Mouse (Mus musculus) embryo, embryonic 10.5 days (tissue): ENCODE measurements around the gene Tex46.

Source experiments
- DNase-seq: peaks from one replicate; pipeline ENCODE4 v3.0.0-alpha.2; 2015; ENCODE audit warnings: low spot score

The Tex46 gene

GRCm38 (mm10) chr4:136610387-136610856 lies at the start of gene Tex46:
Gene Tex46, plus strand, starts transcription at chr4:136610437.
- DNase-seq, result no peak

GRCm38 (mm10) chr4:136562755-136563154 lies 47.5 kb upstream of the Tex46 start:
- DNase-seq, result no peak

GRCm38 (mm10) chr4:136568629-136569028 lies 41.6 kb upstream of the Tex46 start:
- DNase-seq, result peak; percentile 21

- DNase-seq, result no peak
Observed at GRCm38 (mm10) chr4:136569998-136570397, 40.2 kb upstream of the Tex46 start.

- no peak for DNase-seq
Observed at GRCm38 (mm10) chr4:136581885-136582284, 28.4 kb upstream of the Tex46 start.

GRCm38 (mm10) chr4:136587221-136587827 lies 22.9 kb upstream of the Tex46 start:
- no peak for DNase-seq

GRCm38 (mm10) chr4:136588003-136588402 lies 22.2 kb upstream of the Tex46 start:
- no peak for DNase-seq

- DNase-seq, result no peak
Observed at GRCm38 (mm10) chr4:136592111-136592510, 18.1 kb upstream of the Tex46 start.

GRCm38 (mm10) chr4:136594006-136594405 lies 16.2 kb upstream of the Tex46 start:
- DNase-seq, result no peak

- no peak for DNase-seq
Observed at GRCm38 (mm10) chr4:136595221-136595620, 15.0 kb upstream of the Tex46 start.

GRCm38 (mm10) chr4:136598268-136598876 lies 11.9 kb upstream of the Tex46 start:
- DNase-seq, result no peak

- no peak for DNase-seq
Observed at GRCm38 (mm10) chr4:136599869-136600268, 10.4 kb upstream of the Tex46 start.

- no peak for DNase-seq
Observed at GRCm38 (mm10) chr4:136600536-136600935, 9.7 kb upstream of the Tex46 start.

GRCm38 (mm10) chr4:136601476-136601875 lies 8.8 kb upstream of the Tex46 start:
- DNase-seq, result peak; percentile 60

GRCm38 (mm10) chr4:136602018-136602554 lies 8.2 kb upstream of the Tex46 start:
- DNase-seq, result peak; percentile 71

- peak; percentile 96 for DNase-seq
Observed at GRCm38 (mm10) chr4:136602568-136602967, 7.7 kb upstream of the Tex46 start, which contains the start of gene Kdm1a. Gene Kdm1a, minus strand, starts transcription at chr4:136602723.

GRCm38 (mm10) chr4:136605756-136606485 lies 4.3 kb upstream of the Tex46 start:
- DNase-seq, result no peak

- no peak for DNase-seq
Observed at GRCm38 (mm10) chr4:136613657-136614056, 3.4 kb downstream of the Tex46 start.

- peak; percentile 91 for DNase-seq
Observed at GRCm38 (mm10) chr4:136621336-136621735, 11.1 kb downstream of the Tex46 start.

GRCm38 (mm10) chr4:136621956-136622355 lies 11.7 kb downstream of the Tex46 start:
- no peak for DNase-seq

- DNase-seq, result no peak
Observed at GRCm38 (mm10) chr4:136622388-136622787, 12.2 kb downstream of the Tex46 start, which contains the start of gene Lactbl1. Gene Lactbl1, plus strand, starts transcription at chr4:136622621.

GRCm38 (mm10) chr4:136626590-136626989 lies 16.4 kb downstream of the Tex46 start:
- DNase-seq, result no peak
